Mouse (Mus musculus) intestine, embryonic 15.5 days (tissue): Measurements from ENCODE around the gene Emilin3. TPM values are rescaled to one million over a fixed set of nuclear protein-coding genes. Genes with fewer than 3 reads are reported as not detected.

Experiments used
- ATAC-seq: fragments of 200-750 bp; cut with Nextera tagmentation; 2 replicates; pipeline ENCODE4 v1.8.0; 2017; ENCODE audit warnings: moderate TSS enrichment, moderate library complexity
- H3K27ac ChIP-seq: fragments of 300-500 bp; sonication (generic); 2 replicates; pipeline ENCODE4 v1.5.1; 2015; ENCODE audit warnings: mild to moderate bottlenecking, inconsistent platforms
- H3K27me3 ChIP-seq: fragments of 300-500 bp; sonication (generic); replicated peaks from 2 replicates; pipeline ENCODE4 v1.6.1; 2015; ENCODE audit warnings: inconsistent platforms
- H3K36me3 ChIP-seq: fragments of 300-500 bp; sonication (generic); 2 replicates; pipeline ENCODE4 v1.6.1; 2015; ENCODE audit warnings: inconsistent platforms
- H3K4me1 ChIP-seq: fragments of 300-500 bp; sonication (generic); replicated peaks from 2 replicates; pipeline ENCODE4 v1.6.1; 2015; ENCODE audit warnings: inconsistent platforms
- H3K4me2 ChIP-seq: fragments of 300-500 bp; sonication (generic); replicated peaks from 2 replicates; pipeline ENCODE4 v1.6.1; 2015; ENCODE audit warnings: mild to moderate bottlenecking, inconsistent platforms
- H3K4me3 ChIP-seq: fragments of 300-500 bp; sonication (generic); replicated peaks from 2 replicates; pipeline ENCODE4 v1.5.1; 2015; ENCODE audit warnings: inconsistent platforms
- H3K9ac ChIP-seq: fragments of 300-500 bp; sonication (generic); 2 replicates; pipeline ENCODE4 v1.6.1; 2015; ENCODE audit warnings: inconsistent platforms
- H3K9me3 ChIP-seq: fragments of 300-500 bp; sonication (generic); 2 replicates; pipeline ENCODE4 v1.6.1; 2016; ENCODE audit warnings: inconsistent platforms
- WGBS: fragments of 180-500 bp; shearing (Covaris S2); methylation state at CpG from one replicate; pipeline ENCODE4 v1.1.7; 2015; 5-methylcytosine and 5-hydroxymethylcytosine counted together
- polyA plus RNA-seq: library from polyadenylated mRNA; unstranded; fragments of >200 nt; fragmentation: Nextera tagmentation; extraction: Ambion mirVana; gene quantifications from 2 replicates; pipeline ENCODE4 v1.2.1, GENCODE M21; 2015

Emilin3 gene
- polyA plus RNA-seq, 1 experiment from 2014 or later = 33.0 TPM

DNA sequence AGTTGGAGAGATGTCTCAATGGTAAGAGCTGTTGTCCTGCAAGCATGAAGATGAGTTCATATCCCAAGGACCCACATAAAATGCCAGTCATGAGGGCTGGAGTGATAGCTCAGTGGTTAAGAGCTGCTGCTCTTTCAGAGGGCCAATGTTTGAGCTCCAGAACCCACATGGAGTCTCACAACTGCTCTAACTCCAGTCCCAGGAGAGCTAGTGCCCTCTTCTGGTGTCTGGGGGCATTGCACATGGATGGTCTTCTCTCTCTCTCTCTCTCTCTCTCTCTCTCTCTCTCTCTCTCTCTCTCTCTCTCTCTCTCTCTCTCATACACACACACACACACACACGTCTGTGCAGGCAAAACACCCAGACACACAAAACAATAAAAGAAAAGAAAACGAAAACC, 27.3 kb downstream of the Emilin3 start:
- Histone ChIP-seq H3K27me3 (no peaks in the 10 kb centered on the region), H3K4me2 (no peak overlapping the region), H3K4me3 (no peak overlapping the region), H3K36me3 (no peaks in the 10 kb centered on the region), H3K9ac (no peak overlapping the region), H3K27ac (no peak overlapping the region), H3K9me3 (no peaks in the 10 kb centered on the region), H3K4me1 (0 out of 2 replicates have a peak, but pooled peaks cover 6% of the 10 kb centered on the region)
- 28% methylated on average over 1 of the region's 2 CpGs for WGBS
- no peak for ATAC-seq

- H3K4me3 ChIP-seq = no peak overlapping the region
- no peak overlapping the region for H3K4me2 ChIP-seq
- H3K9me3 ChIP-seq = no peaks in the 10 kb centered on the region
- H3K4me1 ChIP-seq = 0 out of 2 replicates have a peak, but pooled peaks cover 6% of the 10 kb centered on the region
- H3K36me3 ChIP-seq = no peaks in the 10 kb centered on the region
- H3K9ac ChIP-seq = no peak overlapping the region
- no peak overlapping the region for H3K27ac ChIP-seq
- WGBS = 67% methylated on average over 4 of the region's 4 CpGs
- ATAC-seq = no peak
- no peaks in the 10 kb centered on the region for H3K27me3 ChIP-seq
Observed at GRCm38 (mm10) chr2:160883912-160884311, 28.2 kb downstream of the Emilin3 start.

DNA sequence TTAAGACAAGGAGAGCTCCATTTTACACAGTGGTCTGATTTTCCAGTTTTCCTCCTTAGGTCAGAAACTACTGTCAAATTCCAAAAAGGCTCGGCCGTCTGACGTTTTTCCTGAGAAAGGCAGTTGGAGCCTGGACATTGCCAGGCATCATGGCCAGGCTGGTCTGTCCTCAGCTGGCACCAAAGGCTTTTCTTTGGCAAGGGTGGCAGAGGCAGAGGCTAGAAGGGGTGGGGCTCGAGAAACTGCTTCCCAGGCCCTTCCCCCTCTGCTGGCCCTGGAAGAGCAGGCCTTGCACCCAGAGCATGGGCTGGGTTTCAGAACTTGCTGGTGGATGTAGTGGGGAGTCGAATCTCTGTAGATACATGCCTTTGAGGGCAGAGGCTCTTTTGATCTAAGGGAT, 29.7 kb downstream of the Emilin3 start:
- ATAC-seq = no peak
- no peak overlapping the region for H3K27ac ChIP-seq
- H3K36me3 ChIP-seq = no peaks in the 10 kb centered on the region
- no peaks in the 10 kb centered on the region for H3K9me3 ChIP-seq
- no peak overlapping the region for H3K4me2 ChIP-seq
- no peaks in the 10 kb centered on the region for H3K27me3 ChIP-seq
- no peak overlapping the region for H3K9ac ChIP-seq
- 0 out of 2 replicates have a peak, but pooled peaks cover 3% of the 10 kb centered on the region for H3K4me1 ChIP-seq
- 77% methylated on average over 5 of the region's 5 CpGs for WGBS
- H3K4me3 ChIP-seq = no peak overlapping the region

DNA sequence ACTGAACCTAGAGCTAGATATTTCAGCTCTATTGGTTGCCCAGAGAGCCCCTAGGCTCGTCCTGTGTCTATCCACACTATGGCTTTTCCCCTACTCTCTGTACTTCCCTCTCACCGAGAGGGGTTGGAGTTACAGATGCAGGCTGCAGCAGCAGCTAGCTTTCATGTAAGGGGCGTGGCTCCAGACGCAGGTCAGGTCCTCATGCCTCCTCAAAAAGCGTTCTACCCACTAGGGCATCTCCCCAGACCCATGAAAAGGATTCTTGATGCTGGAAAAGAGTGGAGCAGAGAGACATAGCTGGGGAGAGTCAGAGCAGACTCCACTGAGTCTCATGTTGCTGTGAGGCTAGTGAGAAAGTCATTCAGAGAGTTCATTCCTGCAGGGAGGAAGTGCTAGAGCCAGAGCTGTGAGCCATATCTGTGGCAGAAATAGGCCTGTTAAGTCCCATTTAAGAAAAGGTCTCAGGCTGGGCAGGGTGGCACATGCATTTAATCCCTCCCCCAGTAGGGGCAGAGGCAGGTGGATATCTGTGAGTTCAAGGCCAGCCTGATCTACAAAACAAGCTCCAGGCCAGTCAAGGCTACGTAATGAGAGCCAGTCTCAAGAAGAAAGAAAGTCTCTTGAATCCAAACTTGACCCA, 30.5 kb downstream of the Emilin3 start:
- no peaks in the 10 kb centered on the region for H3K36me3 ChIP-seq
- H3K9ac ChIP-seq = no peak overlapping the region
- H3K4me2 ChIP-seq = no peak overlapping the region
- H3K4me1 ChIP-seq = no peaks in the 10 kb centered on the region
- WGBS = 43% methylated on average over 6 of the region's 6 CpGs
- no peak for ATAC-seq
- H3K9me3 ChIP-seq = no peaks in the 10 kb centered on the region
- no peaks in the 10 kb centered on the region for H3K27me3 ChIP-seq
- H3K27ac ChIP-seq = no peak overlapping the region
- H3K4me3 ChIP-seq = no peak overlapping the region

DNA sequence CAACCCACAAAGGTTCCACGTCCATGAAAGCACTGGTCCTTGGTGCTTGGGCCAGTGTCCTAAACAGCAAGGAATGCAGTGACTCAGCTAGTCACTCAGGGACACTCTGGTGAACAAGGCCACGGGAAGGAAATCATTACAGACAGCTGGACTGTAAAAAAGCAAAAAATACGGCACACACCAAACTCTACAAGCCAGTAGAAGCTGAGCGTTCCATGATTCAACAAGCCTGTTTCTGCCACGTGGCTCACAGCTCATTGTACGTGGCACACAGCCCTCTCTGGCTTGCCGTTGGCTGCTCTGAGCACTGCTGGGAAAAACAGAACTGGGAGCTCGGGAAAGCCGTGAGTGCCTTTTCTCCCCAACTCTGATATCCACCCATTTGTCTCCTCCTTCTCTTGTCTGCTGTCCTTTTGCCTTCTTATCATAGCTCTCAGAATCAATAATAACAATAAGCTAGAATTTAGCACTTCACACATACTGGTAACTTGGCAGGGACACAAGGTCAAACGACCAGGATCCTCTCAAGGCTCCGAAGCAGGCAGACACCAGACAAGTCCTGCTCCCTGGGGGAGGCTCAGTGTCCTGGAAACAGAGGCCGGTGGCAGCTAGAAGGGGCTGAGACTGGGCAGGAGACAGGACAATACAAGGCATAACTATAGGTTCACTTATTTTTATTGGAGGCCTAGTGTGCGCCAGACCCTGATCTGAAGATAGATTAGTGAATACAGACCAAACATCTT, 31.5 kb downstream of the Emilin3 start, which contains the start of gene Lpin3:
TSS of gene Lpin3 (plus strand) at position 218 of the 743 bp plus-strand sequence.
- WGBS = 56% methylated on average over 13 of the region's 13 CpGs
- Histone ChIP-seq H3K4me3 (no peak within 1 kb of the TSS), H3K36me3 (no peaks in the 10 kb centered on the region), H3K27me3 (no peaks in the 10 kb centered on the region), H3K9ac (no peak within 1 kb of the TSS), H3K27ac (no peak within 1 kb of the TSS), H3K4me1 (no peaks in the 10 kb centered on the region), H3K9me3 (no peaks in the 10 kb centered on the region), H3K4me2 (no peak within 1 kb of the TSS)
- no peak; the same call in 1 of the 2 replicates for ATAC-seq

GRCm38 (mm10) chr2:160876115-160876514, 36.0 kb downstream of the Emilin3 start:
- 87% methylated on average over 4 of the region's 4 CpGs for WGBS
- Histone ChIP-seq H3K4me1 (no peaks in the 10 kb centered on the region), H3K9me3 (no peaks in the 10 kb centered on the region), H3K36me3 (no peaks in the 10 kb centered on the region), H3K4me2 (no peak overlapping the region), H3K27me3 (no peaks in the 10 kb centered on the region), H3K27ac (no peak overlapping the region), H3K4me3 (no peak overlapping the region), H3K9ac (no peak overlapping the region)
- ATAC-seq = no peak

GRCm38 (mm10) chr2:160874231-160874877, 37.8 kb downstream of the Emilin3 start:
- no peaks in the 10 kb centered on the region for H3K27me3 ChIP-seq
- no peak overlapping the region for H3K4me3 ChIP-seq
- H3K9ac ChIP-seq = no peak overlapping the region
- H3K4me1 ChIP-seq = no peaks in the 10 kb centered on the region
- H3K36me3 ChIP-seq = no peaks in the 10 kb centered on the region
- H3K4me2 ChIP-seq = no peak overlapping the region
- no peak for ATAC-seq
- WGBS = 75% methylated on average over 5 of the region's 5 CpGs
- no peak overlapping the region for H3K27ac ChIP-seq
- H3K9me3 ChIP-seq = no peaks in the 10 kb centered on the region

DNA sequence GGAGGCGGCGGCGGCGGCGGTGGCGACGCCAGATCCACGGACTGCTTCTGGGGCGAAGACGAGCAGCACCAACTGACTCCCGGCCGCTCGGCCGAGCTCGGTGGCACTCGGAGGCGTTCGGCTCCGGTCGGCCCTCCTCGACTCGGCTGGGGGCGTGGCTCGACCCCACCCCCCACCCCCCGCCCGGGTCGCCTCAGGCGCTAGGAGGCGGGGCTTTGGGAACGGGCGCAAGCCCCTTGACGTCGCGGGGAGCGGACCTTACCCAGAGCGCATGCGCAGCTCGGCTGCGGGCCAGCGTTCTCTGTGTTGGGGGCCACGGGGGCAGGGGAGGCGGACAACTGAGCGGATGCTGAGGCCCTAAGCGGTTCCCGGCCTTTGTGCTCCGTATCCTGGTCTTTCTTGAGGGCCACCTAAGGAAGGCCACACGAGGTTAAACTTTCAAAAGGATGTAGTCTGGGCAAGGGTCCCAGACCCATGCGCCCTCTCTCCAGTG, 39.2 kb downstream of the Emilin3 start, which contains the start of gene Zhx3:
TSS of gene Zhx3 (minus strand) at position 109 of the 493 bp plus-strand sequence.
- Histone ChIP-seq H3K9me3 (no peaks in the 10 kb centered on the region), H3K4me3 (peak within 1 kb of the TSS; percentile 97), H3K9ac (peak within 1 kb of the TSS; percentile 95), H3K36me3 (no peaks in the 10 kb centered on the region), H3K4me1 (no peaks in the 10 kb centered on the region), H3K27me3 (no peaks in the 10 kb centered on the region), H3K4me2 (peak within 1 kb of the TSS; percentile 83), H3K27ac (peak within 1 kb of the TSS; percentile 98)
- under 1% methylated on average over 47 of the region's 48 CpGs for WGBS
- peak; percentile 99 for ATAC-seq

- Histone ChIP-seq H3K27me3 (no peaks in the 10 kb centered on the region), H3K4me1 (no peaks in the 10 kb centered on the region), H3K9me3 (no peaks in the 10 kb centered on the region), H3K4me3 (peak overlapping the region; percentile 97), H3K27ac (peak overlapping the region; percentile 98), H3K36me3 (no peaks in the 10 kb centered on the region), H3K4me2 (peak overlapping the region; percentile 83), H3K9ac (peak overlapping the region; percentile 95)
- 0% methylated on average over 47 of the region's 47 CpGs for WGBS
- ATAC-seq = peak; percentile 93
Observed at GRCm38 (mm10) chr2:160872395-160872794, 39.7 kb downstream of the Emilin3 start.

DNA sequence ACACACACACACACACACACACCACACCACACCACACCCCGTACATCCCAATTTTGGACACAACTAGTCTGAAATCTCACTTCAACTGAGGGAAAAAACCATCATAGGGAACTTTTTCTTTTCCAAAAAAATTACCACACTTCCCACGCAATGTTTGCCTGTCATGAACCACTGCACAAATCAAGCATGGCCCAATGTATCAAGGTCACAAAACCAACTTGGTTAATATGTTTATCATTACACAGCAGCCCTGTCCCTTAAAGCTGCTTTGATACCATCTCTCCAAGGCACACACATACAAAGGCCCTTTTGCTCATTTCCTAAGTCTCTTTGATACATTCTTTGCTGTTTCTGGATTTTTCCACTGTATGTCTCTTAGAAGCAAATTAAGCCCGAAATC, 40.8 kb downstream of the Emilin3 start:
- ATAC-seq = no peak
- Histone ChIP-seq H3K9ac (no peak overlapping the region), H3K9me3 (no peaks in the 10 kb centered on the region), H3K27me3 (no peaks in the 10 kb centered on the region), H3K4me3 (no peak overlapping the region), H3K27ac (no peak overlapping the region), H3K4me2 (no peak overlapping the region), H3K4me1 (no peaks in the 10 kb centered on the region), H3K36me3 (no peaks in the 10 kb centered on the region)
- 88% methylated on average over 3 of the region's 3 CpGs for WGBS

DNA sequence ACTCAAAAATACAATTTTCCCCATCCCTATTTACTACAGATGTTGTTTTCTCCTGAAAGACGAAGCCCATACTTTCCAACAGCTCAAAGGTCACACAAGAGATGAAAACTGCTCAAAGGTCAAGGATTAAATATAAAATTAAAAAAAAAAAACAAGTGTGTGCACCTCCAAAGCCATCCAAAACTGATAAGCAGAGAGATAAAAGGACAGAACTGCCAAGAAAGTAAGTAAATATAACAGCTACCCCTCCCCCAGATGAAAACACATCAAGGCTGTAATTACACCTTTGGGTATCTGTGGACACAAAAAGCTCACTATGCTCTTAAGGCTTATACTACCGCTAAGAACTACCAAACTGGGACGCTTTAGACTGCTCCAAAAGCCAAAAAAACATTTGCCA, 42.7 kb downstream of the Emilin3 start:
- Histone ChIP-seq H3K36me3 (no peaks in the 10 kb centered on the region), H3K4me2 (no peak overlapping the region), H3K4me1 (no peaks in the 10 kb centered on the region), H3K4me3 (no peak overlapping the region), H3K27ac (no peak overlapping the region), H3K9ac (no peak overlapping the region), H3K27me3 (no peaks in the 10 kb centered on the region), H3K9me3 (no peaks in the 10 kb centered on the region)
- 73% methylated on average over 3 of the region's 3 CpGs for WGBS
- ATAC-seq = no peak

GRCm38 (mm10) chr2:160865266-160865665, 46.9 kb downstream of the Emilin3 start:
- Histone ChIP-seq H3K4me3 (no peak overlapping the region), H3K27ac (no peak overlapping the region), H3K9ac (no peak overlapping the region), H3K9me3 (no peaks in the 10 kb centered on the region), H3K36me3 (no peaks in the 10 kb centered on the region), H3K4me2 (no peak overlapping the region), H3K27me3 (no peaks in the 10 kb centered on the region), H3K4me1 (no peaks in the 10 kb centered on the region)
- ATAC-seq = no peak
- 82% methylated on average over 2 of the region's 2 CpGs for WGBS
